Comparison of ENCODE assay signal across 8 mouse cellular contexts in the genomic region with DNA sequence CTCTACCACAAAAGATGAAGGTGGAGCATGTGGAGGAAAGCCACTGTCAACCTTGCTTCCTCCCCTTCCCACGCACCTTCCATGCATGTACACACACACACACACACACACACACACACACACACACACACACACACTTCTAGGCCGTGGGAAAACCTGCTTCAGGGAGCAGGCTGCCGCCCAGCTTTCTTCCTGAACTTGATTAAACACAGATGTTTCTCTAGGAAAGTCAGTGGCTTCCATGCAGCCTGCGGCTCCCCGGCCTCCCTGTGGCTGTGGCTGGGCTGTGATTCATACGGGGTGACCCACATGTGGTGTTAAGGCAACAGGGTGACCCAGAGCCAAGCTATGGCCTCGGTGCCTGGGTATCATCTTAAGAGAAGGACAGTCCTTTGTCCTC. TPM values are rescaled to one million over a fixed set of nuclear protein-coding genes. Genes with fewer than 3 reads are reported as not detected.
DNase-seq lines count a peak whose midpoint lies in the region; ATAC-seq and TF ChIP-seq lines count a peak whose summit lies in the region.

No protein-coding gene starts in this region.

- no peak overlapping the region for H3K4me3 ChIP-seq in hindbrain, embryonic 14.5 days (replicated peaks; ENCODE audit: low read length)
- H3K4me3 ChIP-seq in myocyte, result no peak overlapping the region

- DNase-seq in kidney, adult 9 months, result peak; percentile 5
- DNase-seq in kidney, postnatal 25 days, result no peak
- peak; percentile 57 for DNase-seq in embryo, embryonic 9.5 days (ENCODE audit: extremely low spot score)
- no peak for DNase-seq in hindbrain, embryonic 14.5 days (ENCODE audit: low spot score)
- DNase-seq in cerebellum, postnatal 10 days, result no peak
- DNase-seq in left cerebral cortex, adult 11 months (ENCODE audit: low spot score), result no peak
- DNase-seq in urinary bladder, postnatal 4 days (ENCODE audit: low spot score in 2 of 2), result no peak

- H3K27me3 ChIP-seq in hindbrain, embryonic 14.5 days (ENCODE audit: control insufficient read depth, insufficient read depth, low read length), result no peaks in the 10 kb centered on the region
- H3K27me3 ChIP-seq in myocyte (ENCODE audit: control insufficient read depth, insufficient read depth, insufficient read length), result no peaks in the 10 kb centered on the region

- TF ChIP-seq POLR2A in myocyte (IDR thresholded peaks at IDR 0.05; ENCODE audit: insufficient read length, low read depth), result no peak

- peaks cover 94% of the 10 kb centered on the region for H3K79me2 ChIP-seq in myocyte (ENCODE audit: control insufficient read depth, insufficient read depth)

- 73% methylated on average over 7 of the region's 7 CpGs for WGBS in hindbrain, embryonic 14.5 days

- H3K9me3 ChIP-seq in hindbrain, embryonic 14.5 days (ENCODE audit: control insufficient read depth, low read length), result no peaks in the 10 kb centered on the region

- no peak overlapping the region for H3K9ac ChIP-seq in hindbrain, embryonic 14.5 days

- H3K4me1 ChIP-seq in hindbrain, embryonic 14.5 days (replicated peaks; ENCODE audit: control insufficient read depth, insufficient read depth, low read length), result peaks cover 87% of the 10 kb centered on the region

- H3ac ChIP-seq in myocyte (ENCODE audit: control insufficient read depth, insufficient read length), result no peak overlapping the region

- peak overlapping the region; percentile 37 for H3K4me2 ChIP-seq in hindbrain, embryonic 14.5 days (replicated peaks)
- peak overlapping the region; percentile 62 for H3K4me2 ChIP-seq in myocyte (ENCODE audit: low read depth)

- no peak for ATAC-seq in hindbrain, embryonic 14.5 days (ENCODE audit: low FRiP score)

- peak overlapping the region; percentile 85 for H3K27ac ChIP-seq in hindbrain, embryonic 14.5 days

- H3K36me3 ChIP-seq in hindbrain, embryonic 14.5 days (replicated peaks; ENCODE audit: control insufficient read depth, insufficient read depth), result no peaks in the 10 kb centered on the region
- peaks cover 1% of the 10 kb centered on the region for H3K36me3 ChIP-seq in myocyte (ENCODE audit: control insufficient read depth, insufficient read depth)

TF ChIP-seq in myocyte, 11 proteins besides CTCF, POLR2A, EP300 and RAD21:
- TF ChIP-seq MYOD1 (IDR thresholded peaks at IDR 0.05; ENCODE audit: control insufficient read depth in 1 of 3, insufficient read length in 2 of 3, low read depth in 2 of 3), result peak in 1 of 3 experiments; percentile 11
- no peak for TF ChIP-seq SRF (IDR thresholded peaks at IDR 0.05; ENCODE audit: control insufficient read depth, insufficient read length, low read depth)
- no peak for TF ChIP-seq REST (IDR thresholded peaks at IDR 0.05; ENCODE audit: insufficient read depth, insufficient read length)
- no peak for TF ChIP-seq TCF3 (IDR thresholded peaks at IDR 0.05; ENCODE audit: insufficient read length, low read depth)
- peak; percentile 68 for TF ChIP-seq TCF12 (IDR thresholded peaks at IDR 0.05; ENCODE audit: insufficient read depth, poor library complexity, severe bottlenecking)
- no peak for TF ChIP-seq E2F4 (IDR thresholded peaks at IDR 0.05; ENCODE audit: insufficient read depth)
- no peak for TF ChIP-seq MYOG (IDR thresholded peaks at IDR 0.05; ENCODE audit: control insufficient read depth in 1 of 3, insufficient read depth in 1 of 3, insufficient read length in 2 of 3, low read depth in 2 of 3)
TF ChIP-seq in myocyte: peak in this region for 2.

RNA-seq across cellular contexts. Expression of a gene that starts 22.1 kb away (rescaled TPM):
- 23.3 and 25.6 TPM in 2 replicates for polyA plus RNA-seq in hindbrain, embryonic 14.5 days (2014; fragmentation: Nextera tagmentation; extraction: Ambion mirVana)
- polyA plus RNA-seq in myocyte (2012; fragmentation: generic; extraction: Trizol), result 16.3 TPM

RNA-seq across cellular contexts. Expression of a gene that starts 49.4 kb away (rescaled TPM):
- polyA plus RNA-seq in hindbrain, embryonic 14.5 days (2014; fragmentation: Nextera tagmentation; extraction: Ambion mirVana), result 29.1 and 30.0 TPM in 2 replicates
- polyA plus RNA-seq in myocyte (2012; fragmentation: generic; extraction: Trizol), result 31.4 TPM

Comparison
In these comparisons a context has a peak if more than half of its experiments do, and no peak if none do; other contexts are left out.
1. DNase-seq: peak in kidney, adult 9 months (single experiment) and embryo, embryonic 9.5 days (single experiment); none in kidney, postnatal 25 days (0 of 2), hindbrain, embryonic 14.5 days (single experiment), cerebellum, postnatal 10 days (0 of 2), left cerebral cortex, adult 11 months (single experiment) and urinary bladder, postnatal 4 days (0 of 2).